Mouse (Mus musculus) brain, embryonic 14.5 days (tissue): Measurements from ENCODE around the gene Acot6. TPM values are rescaled to one million over a fixed set of nuclear protein-coding genes. Genes with fewer than 3 reads are reported as not detected.
A peak's percentile ranks its signal among the peaks of the same experiment; 100 is the strongest.

Experiments used
- DNase-seq: peaks from one replicate; pipeline ENCODE4 v3.0.0-alpha.2; 2011; ENCODE audit warnings: low read depth
- CTCF ChIP-seq: fragments of 200-500 bp; IDR thresholded peaks from 2 replicates; pipeline ENCODE4 v1.5.1; 2012; ENCODE audit warnings: inconsistent platforms, mild to moderate bottlenecking, moderate library complexity, borderline replicate concordance; ENCODE audit not compliant: insufficient read depth, insufficient read length; ENCODE audit errors: extremely low read depth
- POLR2A ChIP-seq: fragments of 200-500 bp; IDR thresholded peaks from 2 replicates; pipeline ENCODE4 v1.6.1; 2012; ENCODE audit warnings: mild to moderate bottlenecking, inconsistent platforms, borderline replicate concordance; ENCODE audit not compliant: poor library complexity, insufficient read depth, insufficient read length, severe bottlenecking; ENCODE audit errors: extremely low read depth
- polyA plus RNA-seq: library from polyadenylated mRNA; depleted of rRNA; stranded (reverse); fragments of >200 nt; gene quantifications from 2 replicates; pipeline ENCODE4 v1.2.3, GENCODE M21; 2012

Gene Acot6
- polyA plus RNA-seq, 1 experiment, result 3.0 TPM

DNA sequence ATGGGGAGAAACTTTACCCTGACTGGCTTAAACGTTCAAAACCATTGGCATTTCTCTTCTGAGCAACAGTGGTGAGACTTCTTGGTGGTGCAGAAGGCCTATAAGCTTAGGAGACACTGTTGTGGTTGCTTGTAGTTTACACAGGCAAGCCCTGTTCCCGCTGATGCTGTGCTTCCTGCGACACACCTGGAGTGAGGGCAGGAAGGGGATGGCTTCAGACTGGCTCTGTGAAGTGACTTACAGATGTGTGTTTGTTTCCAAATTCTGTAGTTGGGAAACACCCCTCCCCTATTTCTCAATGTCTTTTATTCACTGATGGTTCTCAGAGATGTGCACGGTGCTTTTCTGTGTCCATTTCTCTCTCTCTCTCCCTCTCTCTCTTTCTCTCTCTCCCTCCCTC lies 39.7 kb downstream of the Acot6 start:
- TF ChIP-seq POLR2A (no peak), CTCF (no peak)
- no peak for DNase-seq

DNA sequence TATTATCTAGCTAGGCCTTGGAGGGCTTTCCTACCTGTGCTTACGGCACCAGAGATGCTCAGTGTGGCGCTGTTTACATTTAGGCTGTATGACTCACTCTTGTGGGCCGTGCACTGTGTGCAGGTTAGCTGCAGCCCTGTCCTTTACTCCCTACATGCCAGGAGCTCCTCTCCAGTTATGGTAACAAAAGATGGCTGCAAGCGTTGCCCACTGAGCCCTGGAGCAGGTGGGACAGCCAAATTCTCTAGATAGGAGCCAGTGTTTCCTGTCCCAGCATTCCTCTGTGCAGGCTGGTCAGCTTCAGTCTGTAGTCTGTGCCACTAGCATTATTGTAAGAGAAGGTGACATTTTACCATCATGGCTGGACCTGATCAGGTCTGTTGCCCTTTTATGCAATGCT lies 40.8 kb downstream of the Acot6 start:
- TF ChIP-seq CTCF (no peak), POLR2A (no peak)
- DNase-seq, result no peak

- DNase-seq, result no peak
- no peak for TF ChIP-seq CTCF
- TF ChIP-seq POLR2A, result no peak
Measured at GRCm38 (mm10) chr12:84142281-84143050, 42.0 kb downstream of the Acot6 start.

DNA sequence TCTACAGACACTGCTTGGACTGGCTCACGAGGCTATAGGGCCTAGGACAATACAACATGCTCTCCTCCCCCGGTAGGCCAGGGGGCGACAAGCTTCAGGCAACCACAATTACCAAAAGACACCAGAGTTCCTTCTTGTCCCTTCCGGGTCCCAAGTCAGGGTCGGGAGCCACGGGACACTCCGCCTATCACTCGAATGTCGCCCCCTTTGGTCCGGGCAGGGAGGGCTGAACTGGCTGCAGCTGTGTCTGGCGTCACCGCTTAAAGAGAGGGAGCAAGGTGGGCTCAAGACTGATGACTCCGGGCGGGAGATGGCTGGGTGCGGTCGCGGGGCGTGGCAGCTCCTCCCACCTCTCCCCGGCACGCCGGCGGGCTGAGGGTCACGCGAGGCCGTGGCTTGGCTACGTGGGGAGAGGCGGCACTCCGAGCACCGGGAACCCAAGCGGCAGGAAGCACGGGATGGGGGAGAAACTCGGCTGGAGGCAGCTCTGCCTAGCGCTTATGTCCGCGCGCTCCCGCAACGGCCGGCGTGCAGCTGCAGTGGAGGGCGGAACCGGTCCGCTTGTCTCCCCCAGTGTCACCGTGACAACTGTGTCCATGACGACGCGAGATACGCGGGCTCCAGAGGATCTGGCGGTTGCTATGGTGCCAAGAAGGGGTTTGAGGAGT lies 47.6 kb downstream of the Acot6 start, which contains the start of gene Pnma1:
Gene Pnma1, minus strand, starts transcription at position 536 of the 668 bp plus-strand sequence.
- DNase-seq, result peak; percentile 97
- TF ChIP-seq CTCF (peak; percentile 48; the same call in 1 of the 2 replicates), POLR2A (peak; percentile 32; the same call in 1 of the 2 replicates)

GRCm38 (mm10) chr12:84148622-84149012 lies 48.2 kb downstream of the Acot6 start:
- no peak for DNase-seq

GRCm38 (mm10) chr12:84149971-84150370 lies 49.5 kb downstream of the Acot6 start:
- peak; percentile 45 for DNase-seq
- no peak for TF ChIP-seq POLR2A
- no peak for TF ChIP-seq CTCF

More at GRCm38 (mm10) chr12:84148622-84149012, 48.2 kb downstream of the Acot6 start:
- no peak for TF ChIP-seq CTCF
- TF ChIP-seq POLR2A, result no peak

GRCm38 (mm10) chr12:84150976-84151375 lies 50.5 kb downstream of the Acot6 start:
- DNase-seq, result no peak
- TF ChIP-seq CTCF, result no peak
- TF ChIP-seq POLR2A, result no peak

DNA sequence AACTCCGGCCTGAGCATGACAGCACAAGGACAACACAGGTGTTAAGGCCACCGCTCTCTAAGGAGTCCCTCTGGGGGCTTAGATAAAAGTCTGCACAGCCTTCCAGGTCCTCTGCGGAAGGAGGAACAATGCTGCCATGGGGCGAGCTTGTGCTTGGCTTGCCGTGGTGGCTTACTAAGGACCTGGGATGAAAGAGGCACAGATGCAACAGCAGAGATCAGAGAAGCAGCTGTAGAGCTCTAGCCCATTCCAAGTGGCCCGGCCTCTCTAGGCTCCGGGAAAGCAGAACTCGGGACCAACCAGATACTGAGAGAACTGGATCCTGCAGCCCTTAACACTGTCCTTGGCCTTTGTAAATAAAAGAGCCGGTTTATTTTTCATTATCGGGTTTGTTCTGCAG lies 51.5 kb downstream of the Acot6 start:
- no peak for DNase-seq
- TF ChIP-seq POLR2A, result no peak
- TF ChIP-seq CTCF, result no peak

GRCm38 (mm10) chr12:84152352-84153190 lies 52.1 kb downstream of the Acot6 start:
- TF ChIP-seq POLR2A, result no peak
- TF ChIP-seq CTCF, result no peak
- no peak for DNase-seq

DNA sequence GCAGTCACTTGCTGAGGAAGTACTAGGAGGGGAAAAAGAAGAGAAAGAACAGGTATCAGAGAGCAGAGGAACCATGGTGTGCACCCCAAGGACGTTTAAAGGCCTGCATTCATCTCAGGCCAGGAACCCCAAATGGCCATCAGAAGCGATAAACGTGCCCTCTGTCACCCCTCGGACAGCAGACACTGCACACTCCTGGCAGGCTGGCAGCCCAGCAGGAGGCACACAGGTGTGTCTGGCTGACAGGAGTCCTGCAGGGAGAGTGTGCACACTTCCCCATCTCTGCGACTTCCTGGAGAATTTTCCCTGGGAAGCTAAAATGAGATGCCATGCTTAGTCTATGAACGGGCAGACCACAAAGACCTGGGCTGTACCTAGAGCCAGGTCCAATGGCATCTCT lies 53.0 kb downstream of the Acot6 start:
- TF ChIP-seq POLR2A (no peak), CTCF (no peak)
- DNase-seq, result no peak
